Mouse (Mus musculus) thymus, postnatal 10 days (tissue): ENCODE results near the gene Adam19.
"Not testable (repeated sequence)": the region's sequence is repeated elsewhere in the genome, so short reads cannot be mapped to it uniquely, and the experiment has no call there.

Experiments used
- DNase-seq, 2 experiments: peaks; one replicate each; pipeline ENCODE4 v3.0.0; 2021; ENCODE audit warnings: low spot score in 2 of 2

Gene Adam19

GRCm38 (mm10) chr11:46055896-46056769 is at the start of gene Adam19:
Adam19 (plus strand) TSS chr11:46055992.
- peak; percentile 30 to 39 for DNase-seq

GRCm38 (mm10) chr11:46016061-46016460 is 39.7 kb upstream of the Adam19 start:
- DNase-seq, result peak in 1 of 2 experiments; percentile 61

- DNase-seq, result no peak
Measured at GRCm38 (mm10) chr11:46020246-46020645, 35.5 kb upstream of the Adam19 start.

GRCm38 (mm10) chr11:46021850-46022249 is 33.9 kb upstream of the Adam19 start:
- DNase-seq, result no peak

- DNase-seq, result no peak
Measured at GRCm38 (mm10) chr11:46022983-46023382, 32.8 kb upstream of the Adam19 start.

GRCm38 (mm10) chr11:46025962-46026392 is 29.8 kb upstream of the Adam19 start:
- DNase-seq, result no peak

- no peak for DNase-seq
Measured at GRCm38 (mm10) chr11:46027952-46028814, 27.6 kb upstream of the Adam19 start.

GRCm38 (mm10) chr11:46029485-46029884 is 26.3 kb upstream of the Adam19 start:
- no peak for DNase-seq

GRCm38 (mm10) chr11:46030026-46030425 is 25.8 kb upstream of the Adam19 start:
- no peak for DNase-seq

GRCm38 (mm10) chr11:46031470-46031869 is 24.3 kb upstream of the Adam19 start:
- peak in 1 of 2 experiments; percentile 15 for DNase-seq

- no peak for DNase-seq
Measured at GRCm38 (mm10) chr11:46032956-46033355, 22.8 kb upstream of the Adam19 start.

GRCm38 (mm10) chr11:46036374-46036773 is 19.4 kb upstream of the Adam19 start:
- no peak for DNase-seq

- no peak for DNase-seq
Measured at GRCm38 (mm10) chr11:46038901-46039300, 16.9 kb upstream of the Adam19 start.

GRCm38 (mm10) chr11:46039335-46039734 is 16.5 kb upstream of the Adam19 start:
- no peak for DNase-seq

- DNase-seq, result no peak
Measured at GRCm38 (mm10) chr11:46040841-46041556, 14.8 kb upstream of the Adam19 start.

GRCm38 (mm10) chr11:46041607-46042267 is 14.1 kb upstream of the Adam19 start:
- no peak for DNase-seq

GRCm38 (mm10) chr11:46044781-46045180 is 11.0 kb upstream of the Adam19 start:
- no peak for DNase-seq

- no peak for DNase-seq
Measured at GRCm38 (mm10) chr11:46047264-46047663, 8.5 kb upstream of the Adam19 start.

- DNase-seq, result peak in 1 of 2 experiments; percentile 66
Measured at GRCm38 (mm10) chr11:46052105-46052659, 3.6 kb upstream of the Adam19 start, which contains the start of gene Gm12166. Gm12166 (minus strand) TSS chr11:46052321.

- not testable (repeated sequence) for DNase-seq
Measured at GRCm38 (mm10) chr11:46053457-46053856, 2.3 kb upstream of the Adam19 start.

GRCm38 (mm10) chr11:46054311-46054710 is 1.5 kb upstream of the Adam19 start:
- no peak for DNase-seq
